Mouse (Mus musculus): ENCODE results near the gene Cntnap2.

The Cntnap2 gene

DNA sequence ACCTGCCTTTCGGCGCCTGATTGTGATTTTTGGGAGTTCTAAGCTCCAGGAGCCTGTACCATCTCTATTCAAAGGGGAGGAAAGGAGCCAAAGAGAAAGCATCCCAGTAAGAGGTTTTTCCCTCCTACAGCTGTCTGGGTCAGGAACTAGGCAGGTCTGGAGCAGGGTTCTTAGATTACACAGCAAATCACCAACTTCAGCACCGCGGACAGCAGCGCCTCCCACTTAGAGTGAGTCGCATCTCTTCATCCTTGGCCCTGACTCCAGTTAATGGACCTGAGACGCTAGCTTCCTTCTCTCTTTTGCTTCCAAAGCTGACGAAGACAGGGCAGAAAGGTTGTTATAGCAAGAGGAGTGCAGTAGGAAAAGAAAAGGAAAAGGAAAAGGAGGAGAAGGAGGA, at the start of gene Cntnap2:
Cntnap2 (plus strand) TSS at position 267 of the 400 bp plus-strand sequence.
- peak; percentile 50 for DNase-seq (ENCODE audit: low spot score)

DNA sequence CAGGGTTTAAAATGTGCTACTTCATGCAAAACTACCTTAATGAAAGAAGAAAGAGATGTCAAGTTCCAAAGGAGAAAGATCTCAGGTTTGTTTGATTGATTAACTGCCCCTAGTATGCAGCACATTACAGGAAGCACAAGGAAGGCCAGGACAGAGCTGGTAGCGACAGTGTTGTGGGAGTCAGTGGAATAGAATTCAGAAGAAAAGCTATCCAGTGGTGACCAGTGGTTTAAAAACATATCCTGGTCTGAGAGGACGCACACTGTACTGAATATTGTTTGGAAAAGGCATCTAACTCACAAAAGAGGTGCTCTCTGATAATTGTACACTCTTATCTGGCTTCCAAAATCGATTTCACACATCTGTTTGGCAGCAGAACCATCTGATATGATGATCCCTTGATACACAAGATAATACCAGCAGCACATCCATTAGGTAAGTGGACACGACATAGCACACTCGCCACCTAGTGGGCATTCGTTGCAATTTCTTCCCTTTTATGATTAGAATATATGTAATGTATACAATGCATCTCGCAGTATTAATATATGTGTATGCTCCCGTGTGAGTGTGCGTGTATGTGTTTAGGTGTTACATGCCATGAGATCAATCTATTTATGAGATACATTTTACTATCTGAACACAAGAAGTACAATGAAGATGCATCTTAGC, 33.0 kb upstream of the Cntnap2 start:
- DNase-seq (ENCODE audit: low spot score), result peak; percentile 48

DNA sequence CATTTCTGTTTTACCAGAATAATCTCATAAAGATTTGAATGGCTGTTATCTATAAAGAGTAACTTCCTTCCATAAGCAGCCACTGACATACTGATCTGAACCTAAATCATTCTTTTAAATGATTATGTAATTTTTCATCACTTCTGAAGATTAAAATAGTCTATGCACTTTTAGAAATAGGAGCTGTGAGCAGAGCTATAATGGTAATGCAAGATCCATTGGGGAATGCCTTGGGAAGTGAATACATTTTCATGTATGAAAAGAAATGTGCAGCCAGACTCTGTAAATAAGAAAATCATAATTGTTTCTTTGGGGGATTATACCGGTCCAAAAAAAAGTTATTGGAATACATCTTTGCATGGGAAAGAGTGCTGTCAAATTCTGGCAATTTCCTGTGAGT, 19.7 kb upstream of the Cntnap2 start:
- no peak for DNase-seq (ENCODE audit: low spot score)

DNA sequence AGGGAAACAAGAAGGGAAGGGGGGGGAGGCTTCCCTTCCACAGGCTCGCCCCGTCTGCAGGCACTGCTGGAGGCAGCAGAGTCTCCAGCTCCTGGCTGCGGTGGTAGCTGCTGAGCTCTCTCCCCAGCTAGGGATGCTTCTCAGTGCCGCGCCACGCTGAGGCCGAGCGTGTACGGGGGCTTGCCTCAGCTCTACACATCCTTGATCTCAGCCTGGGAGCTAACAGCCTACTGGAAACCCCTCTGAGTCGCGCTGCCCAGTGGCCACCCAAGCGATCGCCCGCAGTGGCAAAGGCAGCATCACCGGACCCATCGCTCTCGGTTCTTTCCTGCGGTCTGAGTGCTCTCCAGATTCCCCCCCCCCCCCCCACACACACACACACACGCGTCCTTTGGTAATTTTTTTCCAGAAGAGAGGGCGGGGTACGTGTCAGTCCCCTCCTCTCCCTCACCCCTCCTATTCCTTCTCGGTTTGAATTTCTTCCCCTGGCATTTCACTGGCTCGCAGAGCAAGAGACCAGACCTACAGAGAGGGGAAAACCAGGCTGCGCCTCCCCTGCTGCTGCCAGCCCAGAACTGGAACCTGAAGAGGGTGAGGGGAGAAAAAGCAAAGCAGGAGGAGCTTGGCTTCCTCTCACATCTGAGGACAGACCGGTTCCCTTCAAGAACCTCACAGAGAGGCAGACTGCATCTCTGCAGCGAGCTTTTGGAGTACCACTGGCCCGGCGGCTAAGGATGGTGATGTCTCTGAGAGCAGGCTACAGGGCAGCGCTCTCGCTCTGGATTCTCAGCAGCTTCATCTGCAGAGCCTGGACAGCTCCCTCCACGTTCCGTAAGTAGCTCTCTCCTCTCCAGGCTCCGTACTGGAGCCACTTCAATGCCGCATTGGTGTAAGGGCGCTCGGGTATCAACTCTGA, 657 bp downstream of the Cntnap2 start:
- peak; percentile 61 for DNase-seq (ENCODE audit: low spot score)

- no peak for DNase-seq (ENCODE audit: low spot score)
Measured at GRCm38 (mm10) chr6:45062214-45062997, 3.2 kb downstream of the Cntnap2 start.

DNA sequence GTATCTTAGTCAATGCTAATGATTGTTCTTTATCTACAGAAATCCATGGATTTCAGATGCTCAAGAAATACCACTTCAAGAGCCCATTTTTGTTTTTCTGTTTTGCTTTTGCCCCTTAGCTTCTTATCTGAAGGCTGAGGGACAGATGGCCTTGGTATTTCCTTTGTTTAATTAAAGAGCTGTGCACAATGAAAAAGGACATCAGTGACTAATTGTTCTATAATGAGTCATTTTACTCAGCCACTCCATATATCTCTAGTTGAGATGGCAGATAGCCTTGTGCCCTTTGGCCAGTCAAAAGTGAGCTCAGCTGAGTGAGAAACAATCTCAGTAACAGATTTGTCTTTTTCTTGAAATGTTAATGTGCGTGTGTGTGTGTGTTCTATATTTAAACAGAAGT, 29.1 kb downstream of the Cntnap2 start:
- no peak for DNase-seq (ENCODE audit: low spot score)

- DNase-seq (ENCODE audit: low spot score), result no peak
Measured at GRCm38 (mm10) chr6:45113613-45114012, 54.5 kb downstream of the Cntnap2 start.

DNA sequence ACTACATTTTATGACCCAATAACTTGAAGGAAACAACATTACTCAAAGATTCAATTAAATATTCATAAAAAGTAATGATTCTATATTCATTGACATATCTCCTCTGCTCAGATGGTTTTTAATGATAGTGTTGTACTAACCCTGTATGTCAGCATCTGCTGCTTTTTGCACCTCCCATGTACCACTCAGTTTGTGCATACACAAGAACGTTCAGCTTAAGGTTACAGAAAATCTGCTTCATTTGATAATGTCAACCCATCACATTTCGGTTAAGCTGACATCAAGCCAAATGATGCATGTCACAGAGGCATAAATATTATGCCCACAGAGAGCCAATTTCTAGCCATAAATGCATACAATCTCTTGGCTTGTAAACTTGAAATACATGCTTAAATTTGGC, 85.7 kb downstream of the Cntnap2 start:
- DNase-seq (ENCODE audit: low spot score), result no peak

DNA sequence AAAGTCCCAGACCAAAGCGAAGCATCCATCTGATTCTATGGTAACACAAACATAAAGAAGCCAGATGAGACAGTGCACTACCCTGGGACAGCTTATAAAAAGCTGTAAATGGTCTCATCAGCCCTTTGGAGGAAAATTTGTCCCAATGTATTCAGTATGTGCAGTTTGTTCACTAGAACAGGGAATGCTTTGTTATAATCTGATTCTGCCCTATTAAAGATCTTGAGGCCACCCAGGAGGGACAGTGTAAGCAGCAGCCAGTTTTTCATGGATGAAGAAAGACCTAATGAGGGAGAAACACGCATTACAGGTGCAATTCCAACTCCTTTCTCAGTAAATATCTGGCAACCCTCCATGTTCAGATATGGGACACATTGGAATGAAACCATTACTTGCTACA, 145.9 kb downstream of the Cntnap2 start:
- DNase-seq (ENCODE audit: low spot score), result no peak

GRCm38 (mm10) chr6:45214330-45214729, 155.2 kb downstream of the Cntnap2 start:
- DNase-seq (ENCODE audit: low spot score), result no peak

GRCm38 (mm10) chr6:45229002-45229401, 169.8 kb downstream of the Cntnap2 start:
- no peak for DNase-seq (ENCODE audit: low spot score)

DNA sequence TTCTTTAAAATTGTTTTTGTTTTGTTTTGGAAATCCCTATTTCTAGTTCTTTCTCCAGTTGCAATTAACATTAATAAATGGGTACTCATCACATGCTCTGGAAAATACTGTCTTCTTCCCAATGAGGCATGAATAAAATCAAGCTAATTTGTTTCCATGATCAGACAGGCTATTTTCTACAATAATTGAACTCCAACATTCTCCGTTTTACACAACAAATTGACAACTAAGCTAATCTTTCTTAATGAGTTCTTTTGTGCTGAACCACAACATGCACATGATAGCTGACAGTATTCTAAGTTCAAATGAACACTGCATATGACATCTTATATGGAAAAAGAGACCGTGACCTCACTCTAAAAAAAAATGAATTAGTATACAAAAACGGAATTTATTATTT, 173.4 kb downstream of the Cntnap2 start:
- no peak for DNase-seq (ENCODE audit: low spot score)

- no peak for DNase-seq (ENCODE audit: low spot score)
Measured at GRCm38 (mm10) chr6:45236531-45236930, 177.4 kb downstream of the Cntnap2 start.

GRCm38 (mm10) chr6:45238117-45238516, 179.0 kb downstream of the Cntnap2 start:
- no peak for DNase-seq (ENCODE audit: low spot score)

DNA sequence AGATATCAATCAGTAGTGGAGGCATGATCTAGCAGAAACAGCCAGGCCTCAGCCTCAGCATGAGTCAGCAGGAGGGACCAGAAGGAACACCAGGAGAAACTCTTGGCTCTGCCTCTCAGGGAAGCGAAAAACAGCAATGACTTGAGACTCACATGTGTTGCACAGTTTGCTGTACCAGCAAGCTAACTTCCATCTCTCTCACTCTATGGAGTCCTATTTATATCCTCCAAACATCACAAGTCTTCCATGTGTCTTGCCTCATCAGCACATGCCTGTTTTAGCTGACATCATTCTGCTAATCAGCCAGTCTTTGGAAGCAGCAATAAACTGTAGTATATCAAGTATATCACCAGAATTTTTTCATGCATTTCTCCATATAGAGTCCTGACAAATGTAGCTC, 182.1 kb downstream of the Cntnap2 start:
- no peak for DNase-seq (ENCODE audit: low spot score)

DNA sequence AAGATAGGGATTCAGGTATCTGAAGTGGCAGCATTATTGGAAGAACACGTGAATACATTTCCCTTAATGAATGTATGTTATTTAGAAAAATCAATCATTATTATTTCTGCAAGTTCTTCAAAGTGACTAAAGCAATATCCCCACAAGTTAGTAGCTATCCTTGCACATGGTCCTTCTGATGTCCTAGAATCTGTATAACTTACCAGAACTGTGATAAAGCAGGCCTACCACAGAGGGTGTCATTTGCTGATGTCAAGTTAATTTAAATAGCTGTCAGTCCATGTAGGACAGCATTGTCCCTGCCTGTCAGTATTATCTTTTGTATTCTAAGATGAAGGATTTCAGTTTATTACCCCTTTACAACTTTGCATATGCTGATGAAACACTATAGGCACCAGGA, 185.5 kb downstream of the Cntnap2 start:
- no peak for DNase-seq (ENCODE audit: low spot score)

DNA sequence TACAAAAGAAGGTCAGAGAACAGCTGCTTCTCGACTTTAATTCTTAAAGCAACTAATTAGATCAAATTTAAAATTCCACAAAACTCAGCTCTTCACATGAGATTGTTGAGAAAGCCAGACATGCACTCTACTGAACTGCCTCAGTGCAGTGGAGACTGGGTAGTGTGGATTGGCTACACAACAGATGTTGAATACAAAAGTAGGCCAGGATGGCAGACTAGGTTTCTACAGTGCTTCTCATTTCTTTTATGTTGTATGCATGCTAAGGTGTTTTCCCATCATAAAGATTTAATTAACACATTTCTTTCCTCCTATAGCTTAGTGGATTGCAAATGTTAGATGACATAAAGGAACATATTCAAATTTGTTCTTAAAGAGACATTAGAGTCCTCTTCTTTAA, 198.9 kb downstream of the Cntnap2 start:
- DNase-seq (ENCODE audit: low spot score), result no peak

- DNase-seq (ENCODE audit: low spot score), result no peak
Measured at GRCm38 (mm10) chr6:45271537-45271936, 212.4 kb downstream of the Cntnap2 start.

DNA sequence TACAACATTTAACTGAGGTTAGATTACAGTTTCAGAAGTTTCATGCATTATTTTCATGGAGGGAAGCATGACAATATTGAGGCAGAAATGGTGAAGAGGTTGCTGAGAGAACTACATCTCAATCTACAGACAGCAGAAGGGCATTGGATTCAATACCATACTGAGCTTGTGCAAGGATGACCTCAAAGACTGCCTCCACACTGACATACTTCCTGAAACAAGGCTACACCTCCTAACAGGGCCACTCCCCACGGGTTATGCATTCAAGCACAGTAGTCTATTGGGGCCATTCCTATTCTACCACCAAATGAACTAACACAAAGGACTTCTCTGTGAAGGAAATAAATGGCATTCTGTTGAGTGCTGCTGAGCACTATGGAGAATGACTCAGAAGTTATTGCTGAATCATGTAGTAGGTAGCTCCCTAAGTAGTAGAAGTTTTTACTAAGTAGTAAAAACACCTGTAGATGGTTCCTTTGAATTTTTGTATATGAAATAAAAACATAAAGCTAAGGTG, 214.2 kb downstream of the Cntnap2 start:
- no peak for DNase-seq (ENCODE audit: low spot score)

GRCm38 (mm10) chr6:45290154-45290553, 231.0 kb downstream of the Cntnap2 start:
- no peak for DNase-seq (ENCODE audit: low spot score)

- DNase-seq (ENCODE audit: low spot score), result no peak
Measured at GRCm38 (mm10) chr6:45317455-45317854, 258.3 kb downstream of the Cntnap2 start.

GRCm38 (mm10) chr6:45323505-45323904, 264.3 kb downstream of the Cntnap2 start:
- peak; percentile 42 for DNase-seq (ENCODE audit: low spot score)
